Mouse (Mus musculus) forebrain, embryonic 14.5 days (tissue): Measurements from ENCODE around the gene Tvp23b. TPM values are rescaled to one million over a fixed set of nuclear protein-coding genes. Genes with fewer than 3 reads are reported as not detected.

Experiments used
- ATAC-seq: fragments of 200-750 bp; cut with Nextera tagmentation; 2 replicates; pipeline ENCODE4 v1.8.0; 2017; ENCODE audit warnings: mild to moderate bottlenecking, moderate library complexity
- DNase-seq: peaks from one replicate; pipeline ENCODE4 v3.0.0-alpha.2; 2015; ENCODE audit warnings: low spot score
- H3K27ac ChIP-seq: fragments of 300-500 bp; sonication (generic); 2 replicates; pipeline ENCODE4 v1.5.1; 2014; ENCODE audit warnings: low read depth, mild to moderate bottlenecking, control low read depth, low read length, moderate library complexity
- H3K27me3 ChIP-seq: fragments of 300-500 bp; sonication (generic); replicated peaks from 2 replicates; pipeline ENCODE4 v1.6.1; 2014; ENCODE audit warnings: low read length, control low read depth, mixed read lengths; ENCODE audit not compliant: control insufficient read depth, insufficient read depth
- H3K36me3 ChIP-seq: fragments of 300-500 bp; sonication (generic); 2 replicates; pipeline ENCODE4 v1.6.1; 2014; ENCODE audit warnings: low read length, control low read depth; ENCODE audit not compliant: control insufficient read depth, insufficient read depth
- H3K4me1 ChIP-seq: fragments of 300-500 bp; sonication (generic); 2 replicates; pipeline ENCODE4 v1.6.1; 2014; ENCODE audit warnings: antibody characterized with exemption, low read length, control low read depth; ENCODE audit not compliant: control insufficient read depth, insufficient read depth
- H3K4me2 ChIP-seq: fragments of 300-500 bp; sonication (generic); 2 replicates; pipeline ENCODE4 v1.6.1; 2014; ENCODE audit warnings: mild to moderate bottlenecking, control low read depth, low read length
- H3K4me3 ChIP-seq: fragments of 300-500 bp; sonication (generic); 2 replicates; pipeline ENCODE4 v1.5.1; 2014; ENCODE audit warnings: low read depth, low read length, control low read depth
- H3K9ac ChIP-seq: fragments of 300-500 bp; sonication (generic); 2 replicates; pipeline ENCODE4 v1.6.1; 2014; ENCODE audit warnings: mild to moderate bottlenecking, low read length, control low read depth, moderate library complexity
- H3K9me3 ChIP-seq: fragments of 300-500 bp; sonication (generic); replicated peaks from 2 replicates; pipeline ENCODE4 v1.6.1; 2016; ENCODE audit warnings: low read length, control low read depth, mixed read lengths; ENCODE audit not compliant: control insufficient read depth
- WGBS: fragments of 180-500 bp; shearing (Covaris S2); extraction: QIAGEN DNeasy Blood & Tissue Kit; methylation state at CpG from one replicate; pipeline ENCODE4 v1.1.7; 2014; 5-methylcytosine and 5-hydroxymethylcytosine counted together
- polyA plus RNA-seq: library from polyadenylated mRNA; unstranded; fragments of >200 nt; fragmentation: Nextera tagmentation; extraction: Ambion mirVana; gene quantifications from 2 replicates; pipeline ENCODE4 v1.2.1, GENCODE M21; 2014

Tvp23b gene
- polyA plus RNA-seq, 1 experiment from 2014 or later = 55.7 TPM

GRCm38 (mm10) chr11:62943538-62943937 lies 64.3 kb downstream of the Tvp23b start:
- Histone ChIP-seq H3K27me3 (no peaks in the 10 kb centered on the region), H3K4me3 (no peak overlapping the region), H3K9ac (no peak overlapping the region), H3K36me3 (no peaks in the 10 kb centered on the region), H3K9me3 (no peaks in the 10 kb centered on the region), H3K4me2 (no peak overlapping the region), H3K4me1 (no peaks in the 10 kb centered on the region), H3K27ac (no peak overlapping the region)
- ATAC-seq = no peak
- WGBS = 64% methylated on average over 6 of the region's 6 CpGs
- no peak for DNase-seq

- 64% methylated on average over 4 of the region's 4 CpGs for WGBS
- Histone ChIP-seq H3K4me2 (no peak overlapping the region), H3K9me3 (no peaks in the 10 kb centered on the region), H3K27ac (no peak overlapping the region), H3K27me3 (no peaks in the 10 kb centered on the region), H3K4me3 (no peak overlapping the region), H3K36me3 (no peaks in the 10 kb centered on the region), H3K4me1 (no peaks in the 10 kb centered on the region), H3K9ac (no peak overlapping the region)
- DNase-seq (no peak), ATAC-seq (no peak)
Measured at GRCm38 (mm10) chr11:62945514-62945913, 66.3 kb downstream of the Tvp23b start.

- H3K27ac ChIP-seq = no peak overlapping the region
- no peaks in the 10 kb centered on the region for H3K9me3 ChIP-seq
- no peak overlapping the region for H3K4me3 ChIP-seq
- no peaks in the 10 kb centered on the region for H3K4me1 ChIP-seq
- WGBS = 87% methylated on average over 1 of the region's 1 CpGs
- DNase-seq (no peak), ATAC-seq (no peak)
- no peaks in the 10 kb centered on the region for H3K27me3 ChIP-seq
- H3K9ac ChIP-seq = no peak overlapping the region
- no peak overlapping the region for H3K4me2 ChIP-seq
- no peaks in the 10 kb centered on the region for H3K36me3 ChIP-seq
Measured at GRCm38 (mm10) chr11:62949548-62949947, 70.3 kb downstream of the Tvp23b start.

- no peak within 1 kb of the TSS for H3K27ac ChIP-seq
- 79% methylated on average over 3 of the region's 3 CpGs for WGBS
- no peak within 1 kb of the TSS for H3K4me3 ChIP-seq
- no peaks in the 10 kb centered on the region for H3K27me3 ChIP-seq
- no peak within 1 kb of the TSS for H3K9ac ChIP-seq
- no peak for DNase-seq
- H3K36me3 ChIP-seq = no peaks in the 10 kb centered on the region
- H3K4me1 ChIP-seq = no peaks in the 10 kb centered on the region
- no peak for ATAC-seq
- H3K4me2 ChIP-seq = no peak within 1 kb of the TSS
- H3K9me3 ChIP-seq = no peaks in the 10 kb centered on the region
Measured at GRCm38 (mm10) chr11:62951012-62951411, 71.8 kb downstream of the Tvp23b start, which contains the start of gene Cdrt4. Gene Cdrt4 (plus strand): TSS chr11:62951193.

- no peak for ATAC-seq
- 96% methylated on average over 3 of the region's 3 CpGs for WGBS
- H3K4me2 ChIP-seq = no peak overlapping the region
Measured at GRCm38 (mm10) chr11:62954766-62955165, 75.5 kb downstream of the Tvp23b start.

GRCm38 (mm10) chr11:62955186-62955585 lies 75.9 kb downstream of the Tvp23b start:
- no peaks in the 10 kb centered on the region for H3K4me1 ChIP-seq
- DNase-seq (no peak), ATAC-seq (no peak)
- no peak overlapping the region for H3K9ac ChIP-seq
- WGBS = 84% methylated on average over 5 of the region's 5 CpGs
- no peaks in the 10 kb centered on the region for H3K27me3 ChIP-seq
- no peak overlapping the region for H3K27ac ChIP-seq
- H3K4me3 ChIP-seq = no peak overlapping the region
- no peak overlapping the region for H3K4me2 ChIP-seq
- no peaks in the 10 kb centered on the region for H3K9me3 ChIP-seq
- H3K36me3 ChIP-seq = no peaks in the 10 kb centered on the region

More at GRCm38 (mm10) chr11:62954766-62955165, 75.5 kb downstream of the Tvp23b start:
- Histone ChIP-seq H3K36me3 (no peaks in the 10 kb centered on the region), H3K4me1 (no peaks in the 10 kb centered on the region), H3K27ac (no peak overlapping the region), H3K9ac (no peak overlapping the region), H3K9me3 (no peaks in the 10 kb centered on the region), H3K27me3 (no peaks in the 10 kb centered on the region), H3K4me3 (no peak overlapping the region)
- no peak for DNase-seq

- Histone ChIP-seq H3K4me2 (no peak overlapping the region), H3K4me1 (no peaks in the 10 kb centered on the region), H3K27me3 (no peaks in the 10 kb centered on the region), H3K4me3 (no peak overlapping the region), H3K9ac (no peak overlapping the region), H3K9me3 (no peaks in the 10 kb centered on the region), H3K36me3 (no peaks in the 10 kb centered on the region), H3K27ac (no peak overlapping the region)
- 33% methylated on average over 6 of the region's 6 CpGs for WGBS
- ATAC-seq (no peak), DNase-seq (no peak)
Measured at GRCm38 (mm10) chr11:62955776-62956175, 76.5 kb downstream of the Tvp23b start.

- Histone ChIP-seq H3K4me3 (no peak overlapping the region), H3K36me3 (no peaks in the 10 kb centered on the region), H3K9ac (no peak overlapping the region), H3K4me2 (no peak overlapping the region), H3K27ac (no peak overlapping the region), H3K4me1 (no peaks in the 10 kb centered on the region), H3K9me3 (no peaks in the 10 kb centered on the region), H3K27me3 (no peaks in the 10 kb centered on the region)
- ATAC-seq (no peak), DNase-seq (no peak)
- 90% methylated on average over 8 of the region's 8 CpGs for whole genome bisulfite sequencing
Measured at GRCm38 (mm10) chr11:62957626-62958180, 78.4 kb downstream of the Tvp23b start.

GRCm38 (mm10) chr11:62963292-62963691 lies 84.0 kb downstream of the Tvp23b start:
- Histone ChIP-seq H3K9ac (no peak overlapping the region), H3K4me3 (no peak overlapping the region), H3K4me2 (no peak overlapping the region), H3K9me3 (no peaks in the 10 kb centered on the region), H3K27ac (no peak overlapping the region), H3K36me3 (no peaks in the 10 kb centered on the region), H3K4me1 (peaks cover 8% of the 10 kb centered on the region; the same call in 1 of the 2 replicates), H3K27me3 (no peaks in the 10 kb centered on the region)
- ATAC-seq = no peak
- 72% methylated on average over 4 of the region's 4 CpGs for WGBS
- no peak for DNase-seq
